Mouse (Mus musculus): ENCODE measurements around the gene Adgre5.
A peak's percentile ranks its signal among the peaks of the same experiment; 100 is the strongest.

Gene Adgre5

DNA sequence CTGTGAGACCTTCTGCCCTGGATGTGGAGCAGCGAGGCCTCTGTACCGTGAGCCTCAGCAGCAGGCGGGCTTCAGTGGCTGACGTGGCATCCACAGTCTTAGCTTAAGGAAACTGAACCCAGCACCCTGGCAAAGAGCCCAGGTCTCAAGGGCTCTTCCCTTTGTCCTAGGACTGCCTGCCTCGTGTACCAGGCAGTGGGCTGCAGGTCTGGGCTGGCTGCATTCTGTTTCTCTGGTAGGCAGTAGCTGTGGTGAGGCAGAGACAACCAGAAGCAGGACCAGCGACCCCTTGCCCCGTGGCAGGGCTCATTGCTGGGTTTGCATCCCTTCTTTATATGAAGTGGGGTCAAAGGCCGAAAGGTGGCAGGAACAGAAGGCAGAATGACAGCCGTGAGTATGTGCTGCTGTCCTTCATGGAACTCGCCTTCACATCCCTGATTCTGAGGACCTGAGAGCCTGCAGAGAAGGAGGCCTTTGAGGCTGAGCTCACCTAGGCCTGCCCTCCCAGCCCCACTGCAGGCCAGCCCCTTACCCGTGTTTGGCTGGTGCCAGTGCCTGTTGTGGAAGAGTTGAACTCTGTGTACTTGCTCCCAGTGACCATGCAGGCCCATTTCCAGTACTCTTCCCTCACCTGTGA is 17.6 kb downstream of the Adgre5 start:
- DNase-seq (ENCODE audit: low spot score in 2 of 2), result no peak

DNA sequence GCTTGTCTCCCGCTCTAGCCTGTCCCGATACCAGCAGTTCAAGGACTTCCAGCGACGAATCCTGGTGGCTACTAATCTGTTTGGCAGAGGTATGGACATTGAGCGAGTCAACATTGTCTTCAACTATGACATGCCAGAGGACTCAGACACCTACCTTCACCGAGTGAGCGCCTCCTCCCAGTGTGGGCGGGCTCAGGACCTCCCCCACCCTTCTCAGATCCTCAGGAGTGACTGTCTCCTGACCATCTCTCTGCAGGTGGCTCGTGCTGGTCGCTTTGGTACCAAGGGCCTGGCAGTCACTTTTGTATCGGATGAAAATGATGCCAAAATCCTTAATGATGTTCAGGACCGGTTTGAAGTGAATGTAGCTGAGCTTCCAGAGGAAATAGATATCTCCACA is 18.5 kb downstream of the Adgre5 start:
- DNase-seq (ENCODE audit: low spot score in 2 of 2), result no peak

DNA sequence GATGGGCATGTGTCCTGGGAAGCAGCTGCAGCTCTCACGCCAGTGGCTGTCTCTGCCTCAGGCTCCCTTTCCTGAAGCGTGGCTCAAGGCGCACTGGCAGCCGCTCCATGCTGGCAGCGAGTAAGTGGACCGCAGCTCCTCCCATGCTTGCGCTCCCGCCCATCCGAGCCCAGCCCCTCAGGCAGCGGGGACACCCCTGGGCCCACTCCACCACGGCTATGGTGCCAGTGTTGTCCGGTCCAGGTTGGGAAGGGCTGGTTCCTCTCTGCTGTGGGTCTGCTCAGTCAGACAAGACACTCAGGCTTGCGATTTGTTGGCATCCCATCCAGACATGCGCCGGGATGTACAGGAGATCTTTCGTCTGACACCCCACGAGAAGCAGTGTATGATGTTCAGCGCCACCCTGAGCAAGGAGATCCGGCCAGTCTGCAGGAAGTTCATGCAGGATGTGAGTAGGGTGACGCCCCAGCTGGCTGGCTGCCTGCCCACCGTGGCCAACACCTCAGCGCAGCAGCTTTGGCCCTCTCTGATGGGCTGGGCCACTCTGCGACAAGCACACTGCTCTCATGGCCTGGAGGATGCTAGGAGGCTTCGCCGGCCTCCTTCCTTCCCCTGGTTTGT is 19.6 kb downstream of the Adgre5 start:
- DNase-seq (ENCODE audit: low spot score in 2 of 2), result peak; percentile 77 to 84

DNA sequence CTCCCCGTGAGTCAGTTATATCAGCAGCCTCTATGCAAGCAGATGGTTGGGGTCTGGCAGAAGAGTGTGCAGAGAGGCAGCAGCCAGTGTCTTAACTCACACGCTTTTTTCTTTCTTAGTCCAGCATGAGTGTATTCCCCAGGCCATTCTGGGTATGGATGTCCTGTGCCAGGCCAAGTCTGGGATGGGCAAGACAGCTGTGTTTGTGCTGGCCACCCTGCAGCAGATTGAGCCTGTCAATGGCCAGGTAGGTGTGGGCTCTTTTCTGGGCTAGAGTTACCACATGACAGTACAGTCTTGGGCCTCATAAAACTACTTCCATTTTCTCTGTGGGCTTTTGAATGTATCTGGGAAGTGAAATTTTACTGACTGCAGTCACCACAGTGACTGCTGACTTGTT is 21.4 kb downstream of the Adgre5 start:
- no peak for DNase-seq (ENCODE audit: low spot score in 2 of 2)

DNA sequence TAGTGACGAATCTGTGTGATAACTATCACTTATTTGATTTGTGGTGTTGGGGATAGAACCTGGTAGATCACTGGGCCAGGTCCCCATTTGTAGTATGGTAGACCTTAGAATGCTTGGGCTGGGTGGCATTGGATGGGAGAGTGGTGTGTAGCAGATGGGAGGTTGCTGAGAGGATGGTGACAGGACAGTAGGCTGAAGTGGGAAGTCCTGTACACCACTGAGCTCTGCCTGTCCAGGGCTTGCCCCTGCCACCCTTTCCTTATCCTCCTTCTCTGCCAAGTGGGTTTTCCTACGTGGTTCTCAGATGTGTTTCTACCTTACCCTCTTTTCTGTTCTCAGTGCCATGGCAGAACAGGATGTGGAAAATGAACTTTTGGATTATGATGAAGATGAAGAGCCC is 22.1 kb downstream of the Adgre5 start:
- no peak for DNase-seq (ENCODE audit: low spot score in 2 of 2)

DNA sequence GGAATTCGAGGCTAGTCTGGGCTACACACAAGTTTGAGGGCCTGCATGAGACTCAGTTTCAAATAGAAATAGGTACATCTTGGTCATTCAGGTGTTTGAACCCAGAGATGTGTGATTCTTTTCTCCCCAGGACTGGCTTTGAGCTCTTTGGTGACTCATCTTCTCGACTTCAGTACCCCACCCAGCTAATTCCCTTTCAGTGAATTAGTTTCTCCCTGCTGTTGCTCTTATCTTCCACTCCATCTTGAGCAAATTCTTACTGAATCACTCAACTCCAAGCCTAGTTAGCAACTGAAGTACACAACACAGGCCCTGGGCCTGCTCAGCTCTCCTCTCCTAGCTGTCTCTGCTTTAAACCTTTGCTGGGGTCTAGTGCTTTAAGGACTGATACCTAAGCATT is 24.6 kb downstream of the Adgre5 start:
- no peak for DNase-seq (ENCODE audit: low spot score in 2 of 2)

DNA sequence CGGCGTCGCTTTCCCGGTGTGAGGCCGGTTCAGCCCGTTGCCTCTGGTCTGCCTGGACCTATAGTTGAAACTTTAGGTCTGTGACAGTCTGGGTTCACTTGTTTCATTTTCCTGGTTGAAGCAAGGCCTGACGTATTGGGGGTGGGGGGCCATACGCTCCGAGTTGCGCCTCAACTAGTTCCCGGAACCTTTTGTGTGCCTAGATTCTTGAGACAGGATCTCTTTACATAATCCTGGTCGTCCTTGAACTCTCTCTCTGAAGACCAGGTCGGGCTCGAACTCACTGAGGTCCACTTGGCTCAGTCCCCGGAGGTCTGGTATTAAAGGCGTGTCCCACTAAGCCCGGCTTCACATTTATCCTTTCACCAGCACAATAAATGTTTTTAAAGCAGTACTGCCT is 25.4 kb downstream of the Adgre5 start:
- DNase-seq (ENCODE audit: low spot score in 2 of 2), result no peak

DNA sequence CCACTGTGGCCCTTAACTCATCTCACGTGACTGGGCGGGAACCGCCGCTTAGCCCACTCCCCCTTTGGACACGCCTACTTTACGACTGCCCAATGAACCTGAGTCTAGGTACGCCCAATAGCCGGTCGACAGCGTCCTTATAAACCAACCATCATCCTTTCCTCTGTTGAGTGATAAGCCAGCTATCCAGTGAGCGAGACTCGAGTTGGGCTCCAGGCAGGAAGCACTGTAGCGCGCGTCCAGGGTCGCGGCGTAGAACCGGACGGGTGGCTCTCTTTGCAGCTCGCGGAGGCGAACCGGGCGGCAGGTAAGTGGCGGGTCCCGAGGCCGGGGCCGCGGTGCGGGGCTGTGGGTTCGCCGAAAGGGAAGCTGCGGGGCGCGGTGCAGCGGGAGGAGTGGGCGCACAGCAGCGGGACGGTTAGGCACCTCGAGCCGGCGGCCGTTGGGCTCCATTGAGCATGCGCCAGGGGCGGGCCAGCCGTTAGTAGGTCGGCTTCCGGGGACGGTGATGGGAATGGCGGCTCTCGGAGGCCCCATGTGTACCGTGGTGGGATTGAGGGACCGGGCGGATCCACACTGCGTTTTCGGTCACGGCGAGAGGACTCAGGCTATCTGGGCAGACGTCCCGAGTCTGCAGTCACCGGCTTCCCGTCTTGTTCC is 26.0 kb downstream of the Adgre5 start, which contains the start of gene Ddx39:
Gene Ddx39, plus strand, starts transcription at position 147 of the 660 bp plus-strand sequence.
- peak; percentile 98 for DNase-seq (ENCODE audit: low spot score in 2 of 2)

DNA sequence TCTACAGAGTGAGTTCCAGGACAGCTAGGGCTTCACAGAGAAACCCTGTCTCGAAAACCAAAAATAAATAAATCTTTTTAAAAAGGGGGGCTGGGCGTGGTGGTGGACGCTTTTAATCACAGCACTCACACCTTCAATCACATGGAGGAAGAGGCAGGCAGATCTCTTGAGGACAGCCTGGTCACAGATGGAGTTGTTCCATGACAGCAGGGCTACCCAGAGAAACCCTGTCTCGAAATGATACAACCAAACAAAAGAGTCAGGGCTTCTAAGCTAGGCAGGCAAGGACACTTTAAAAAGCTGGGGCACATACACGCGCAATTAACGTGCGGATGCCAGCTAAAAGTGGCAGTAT is 26.5 kb downstream of the Adgre5 start:
- DNase-seq (ENCODE audit: low spot score in 2 of 2), result no peak

DNA sequence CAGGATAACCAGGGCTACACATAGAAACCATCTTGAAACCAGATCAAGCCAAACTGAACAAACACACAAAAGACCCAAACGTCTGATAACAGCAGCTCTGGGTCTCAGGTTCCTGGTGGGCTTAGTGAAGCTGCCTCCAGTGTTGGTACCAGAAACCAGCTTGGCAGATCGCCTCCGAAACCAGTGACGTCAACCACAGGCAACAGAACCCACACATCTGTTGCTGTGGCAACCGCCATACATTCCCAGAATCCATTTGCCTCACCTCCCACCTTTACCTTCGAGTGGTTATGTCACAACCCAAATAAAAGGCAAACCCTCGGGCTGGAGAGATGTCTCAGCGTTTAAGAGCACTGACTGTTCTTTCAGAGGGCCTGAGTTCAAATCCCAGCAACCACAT is 33.6 kb downstream of the Adgre5 start:
- DNase-seq (ENCODE audit: low spot score in 2 of 2), result no peak

DNA sequence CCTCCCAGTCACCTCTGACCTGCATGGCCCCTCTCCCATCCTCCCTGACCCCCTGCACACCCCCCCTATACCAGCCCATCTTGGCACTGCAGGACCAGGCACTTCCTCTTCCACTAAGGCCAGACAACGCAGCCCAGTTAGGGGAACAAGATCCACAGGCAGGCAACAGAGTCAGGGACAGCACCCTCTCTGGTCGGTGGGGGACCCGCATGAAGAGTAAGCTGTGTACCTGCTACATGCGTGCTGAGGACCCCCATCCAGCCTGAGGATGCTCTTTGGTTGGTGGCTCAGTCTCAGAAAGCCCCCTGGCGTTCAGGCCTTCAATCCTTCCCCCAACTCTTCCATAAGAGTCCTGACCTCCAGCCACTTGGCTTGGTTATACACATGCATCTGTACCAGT is 34.7 kb downstream of the Adgre5 start:
- DNase-seq (ENCODE audit: low spot score in 2 of 2), result no peak

DNA sequence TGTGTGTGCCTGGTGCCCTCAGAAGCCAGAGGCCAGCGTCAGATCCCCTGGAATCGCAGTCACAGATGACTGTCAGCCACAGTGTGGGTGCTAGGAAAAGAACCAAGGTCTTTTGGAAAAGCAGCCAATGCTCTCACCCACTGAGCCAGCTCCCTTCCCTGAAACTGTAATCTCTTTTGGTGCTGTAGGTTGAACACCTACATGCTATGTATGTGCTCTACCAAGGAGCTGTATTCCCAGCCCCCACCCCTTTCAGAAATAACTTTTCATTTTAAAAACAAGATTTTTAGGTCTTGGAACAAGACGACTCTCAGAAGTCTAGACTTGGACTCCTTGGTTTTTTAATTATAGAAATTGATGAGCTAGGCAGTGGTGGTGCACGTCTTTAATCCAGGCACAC is 37.7 kb downstream of the Adgre5 start:
- no peak for DNase-seq (ENCODE audit: low spot score in 2 of 2)

DNA sequence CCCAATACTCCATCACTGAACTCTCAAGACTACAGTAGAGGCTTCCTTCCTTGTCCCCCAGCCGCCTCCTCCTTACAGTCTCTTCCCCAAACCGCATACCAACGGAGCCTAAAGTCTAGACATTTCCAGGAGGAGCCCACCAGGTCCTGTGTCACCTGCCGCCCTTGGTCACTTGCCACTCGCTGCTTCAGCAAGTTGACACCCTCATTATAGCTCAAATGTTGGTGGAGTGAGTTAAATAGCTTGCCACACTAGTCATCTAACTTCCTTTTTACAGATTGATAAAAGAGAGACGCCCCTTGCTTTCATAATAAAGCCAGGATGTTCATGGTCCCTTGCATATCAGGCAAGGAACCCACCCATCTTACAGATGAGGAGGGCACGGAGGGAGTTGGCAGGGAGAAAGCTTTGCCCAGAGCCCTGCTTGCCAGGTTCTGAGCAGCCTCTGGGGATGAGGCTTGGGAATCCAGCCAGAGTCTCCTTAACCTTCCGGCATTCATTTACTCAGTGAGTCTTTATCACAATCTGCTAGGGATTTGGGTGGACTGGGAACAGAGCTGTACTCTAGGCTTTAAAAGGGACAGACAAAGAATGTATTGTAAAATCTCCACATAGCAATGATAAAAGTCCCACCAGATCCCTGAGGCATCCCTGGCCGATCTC is 40.6 kb downstream of the Adgre5 start:
- no peak for DNase-seq (ENCODE audit: low spot score in 2 of 2)

DNA sequence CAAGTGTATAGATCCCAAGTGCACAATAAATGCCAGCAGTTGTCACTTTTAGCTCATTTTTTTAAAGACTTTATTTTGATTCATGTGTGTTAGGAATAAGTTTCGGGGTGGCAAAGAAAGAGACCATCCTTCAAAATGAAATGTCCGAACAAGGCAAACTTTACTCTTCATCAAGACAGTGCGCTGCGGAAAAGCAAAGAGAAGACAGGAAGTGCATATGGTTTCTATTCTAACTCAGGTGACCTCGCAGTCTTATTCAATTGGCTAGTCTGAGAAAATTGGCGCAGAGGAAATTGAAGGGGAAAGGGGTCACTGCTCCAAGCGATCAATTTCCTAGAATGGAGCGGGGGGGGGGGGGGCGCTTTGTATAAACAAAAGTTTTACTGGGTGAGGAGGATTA is 41.6 kb downstream of the Adgre5 start:
- peak; percentile 46 to 50 for DNase-seq (ENCODE audit: low spot score in 2 of 2)

DNA sequence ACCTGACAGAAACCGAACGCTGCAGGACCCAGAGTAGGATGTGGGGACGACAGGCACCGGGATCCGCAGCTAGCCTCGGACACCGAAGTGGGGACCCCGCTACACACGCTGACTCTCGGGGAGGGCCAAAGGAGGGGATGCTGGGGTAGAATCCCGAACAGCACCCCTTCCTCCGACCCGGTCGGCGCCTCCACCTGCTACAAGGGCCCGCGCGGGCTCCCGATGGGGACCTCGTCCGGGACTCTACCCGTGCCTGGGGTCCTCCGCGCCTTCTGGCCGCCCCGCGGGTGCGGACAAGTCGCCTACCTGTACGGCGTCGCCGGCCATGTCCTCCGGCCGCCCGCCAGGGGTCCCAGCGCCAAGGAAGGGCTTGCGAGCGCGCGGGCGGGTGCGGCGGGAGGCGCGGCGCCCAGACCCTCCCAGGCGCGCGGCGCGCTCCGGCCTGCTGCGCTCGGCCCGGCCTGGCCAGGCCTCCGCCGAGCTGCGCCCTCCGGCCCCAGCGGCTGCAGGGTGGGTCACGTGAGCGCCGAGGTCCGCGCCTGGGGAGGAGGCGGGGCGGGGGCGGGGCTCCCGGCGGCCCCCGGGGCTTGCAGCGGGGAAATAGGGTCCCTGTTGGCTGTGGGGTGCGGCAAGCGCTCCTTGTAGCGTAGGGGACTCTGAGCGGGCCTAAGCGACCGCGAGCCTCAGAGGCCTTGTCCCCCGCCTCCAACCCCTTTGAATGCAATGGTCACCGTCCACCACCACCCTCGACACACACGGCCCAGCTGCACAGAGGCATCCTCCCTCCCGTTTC is 42.3 kb downstream of the Adgre5 start, which contains the start of gene Pkn1:
Gene Pkn1, minus strand, starts transcription at position 519 of the 793 bp plus-strand sequence.
- peak; percentile 60 to 62 for DNase-seq (ENCODE audit: low spot score in 2 of 2)

DNA sequence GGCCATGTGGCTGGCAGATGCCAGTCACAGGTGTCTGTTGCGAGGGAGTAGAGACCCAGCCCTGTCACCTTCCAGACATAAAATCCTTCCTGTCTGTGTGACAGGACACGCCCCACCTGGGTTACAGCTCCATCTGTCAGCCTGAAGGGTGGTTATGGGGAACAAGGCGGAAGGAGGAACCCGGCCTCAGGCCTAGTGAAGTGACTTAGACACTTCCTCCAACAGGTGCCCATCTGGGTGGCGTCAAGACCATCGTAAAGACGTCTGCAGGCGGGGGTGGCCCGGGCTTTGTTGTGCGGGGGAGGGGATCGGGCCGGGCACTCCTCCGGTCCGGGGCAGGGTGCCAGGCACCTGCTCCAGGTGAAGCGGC is 42.9 kb downstream of the Adgre5 start:
- peak; percentile 50 to 84 for DNase-seq (ENCODE audit: low spot score in 2 of 2)

DNA sequence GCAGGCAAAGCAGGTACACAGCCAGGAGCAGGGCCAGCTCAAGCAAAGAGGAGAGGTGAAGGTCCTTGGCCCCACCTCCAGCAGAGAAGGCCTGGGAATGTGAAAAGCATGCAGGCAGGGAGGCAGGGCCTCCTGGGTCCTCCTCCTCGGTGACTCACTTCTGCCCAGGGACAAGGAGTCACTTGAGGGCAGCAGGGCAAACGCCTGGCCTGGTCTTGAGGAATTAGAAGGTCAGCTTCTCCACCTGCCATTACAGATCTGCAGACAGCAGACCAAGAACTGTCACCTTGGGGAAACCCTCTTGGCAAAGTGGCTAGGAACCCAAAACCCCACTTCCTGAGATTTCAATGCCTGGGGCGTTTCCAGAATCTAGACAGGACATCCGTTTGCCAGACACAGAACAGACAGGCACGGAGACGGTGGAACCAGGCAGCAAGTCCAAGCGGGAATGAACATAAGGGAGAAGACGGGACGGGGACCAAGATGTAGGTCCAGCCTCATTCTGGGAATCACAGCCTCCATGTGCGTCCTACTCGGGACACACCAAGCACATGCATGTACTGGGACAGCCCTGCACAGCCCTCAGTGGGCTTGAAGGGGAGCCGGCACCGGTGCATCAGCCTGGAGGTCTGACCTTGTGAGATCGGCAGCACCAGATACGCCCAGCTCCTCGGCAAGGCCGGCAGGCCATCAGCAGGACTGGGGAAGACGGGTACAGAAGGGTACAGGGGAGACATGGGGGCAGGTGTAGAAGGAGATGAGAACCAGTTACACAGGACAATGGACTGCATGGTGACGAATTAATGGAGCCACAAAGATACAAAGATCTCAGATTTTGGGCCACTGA is 43.5 kb downstream of the Adgre5 start:
- DNase-seq (ENCODE audit: low spot score in 2 of 2), result no peak

DNA sequence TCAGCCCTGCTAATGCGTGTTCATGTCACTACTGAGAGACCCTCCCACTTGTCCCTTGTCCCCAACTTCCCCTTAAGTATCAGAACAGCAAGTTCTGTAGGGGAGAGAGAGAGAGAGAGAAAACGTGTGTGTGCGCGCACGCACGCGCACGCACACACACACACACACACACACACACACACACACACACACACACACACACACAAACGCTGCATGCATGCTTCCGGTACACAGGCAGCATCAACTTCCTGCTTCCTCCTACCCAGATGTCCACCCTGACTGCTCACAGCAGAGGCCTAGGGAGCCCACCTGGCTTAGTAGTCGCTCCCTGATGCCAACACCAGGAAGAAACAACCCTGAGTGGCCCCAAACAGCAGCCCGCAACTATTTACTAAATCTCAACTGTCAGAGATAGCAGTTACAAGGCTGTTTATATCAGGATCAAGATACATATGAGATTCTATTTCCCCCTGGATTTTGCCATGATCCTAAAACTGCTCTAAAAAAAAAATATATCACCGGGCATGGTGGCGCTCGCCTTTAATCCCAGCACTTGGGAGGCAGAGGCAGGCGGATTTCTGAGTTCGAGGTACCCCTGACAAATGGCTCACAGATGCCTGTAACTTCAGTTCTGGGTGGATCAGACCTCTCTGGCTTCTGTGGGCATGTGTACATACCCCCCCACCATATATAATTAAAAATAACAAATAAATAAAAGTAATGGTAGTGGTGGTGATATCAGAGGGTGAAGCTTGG is 45.6 kb downstream of the Adgre5 start:
- peak; percentile 61 to 62 for DNase-seq (ENCODE audit: low spot score in 2 of 2)

DNA sequence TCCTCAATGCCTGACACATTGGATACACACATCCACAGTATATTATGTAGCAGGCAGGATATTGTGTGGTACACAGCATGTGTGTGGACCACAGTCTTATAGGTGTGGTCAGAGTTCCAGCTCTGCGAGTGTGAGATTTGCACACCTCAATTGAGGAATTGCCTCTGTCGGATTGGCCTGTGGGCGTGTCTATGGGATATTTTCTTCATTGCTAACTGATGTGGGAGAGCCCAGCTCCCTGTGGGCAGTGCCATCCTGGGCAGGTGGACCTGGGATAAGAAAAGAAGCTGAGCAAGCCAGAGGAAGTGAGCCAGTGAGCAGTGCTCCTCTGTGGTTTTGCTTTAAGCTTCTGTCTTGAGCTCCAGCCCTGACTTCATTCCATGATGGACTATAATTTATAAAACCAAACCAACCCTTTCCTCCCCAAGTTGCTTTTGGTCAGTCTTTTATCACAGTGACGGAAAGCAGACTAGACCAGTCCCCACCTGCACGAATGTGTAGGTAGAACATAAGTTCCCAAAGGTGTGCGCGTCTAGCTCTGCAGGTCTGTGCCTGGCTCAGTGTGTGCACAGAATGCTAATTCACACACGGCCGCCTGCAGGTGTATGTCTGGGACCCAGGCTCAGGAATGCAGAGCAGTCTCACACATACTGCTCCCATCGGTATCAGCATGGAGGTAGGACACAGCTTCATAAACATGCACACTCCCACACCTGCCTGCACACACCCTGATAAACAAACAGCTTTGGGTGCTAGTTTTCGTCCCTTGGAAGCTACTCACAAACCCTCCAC is 46.6 kb downstream of the Adgre5 start:
- no peak for DNase-seq (ENCODE audit: low spot score in 2 of 2)
